Mouse (Mus musculus): ENCODE data around the gene Atf1.

GRCm38 (mm10) chr15:100219396-100219795 is 8.2 kb upstream of the Atf1 start:
- TF ChIP-seq CTCF (IDR thresholded peaks at IDR 0.05; ENCODE audit: low read depth) (no peak), EP300 (optimal IDR thresholded peaks at IDR 0.05) (no peak)
